Mouse (Mus musculus): ENCODE measurements around the gene Megf6. TPM values are rescaled to one million over a fixed set of nuclear protein-coding genes. Genes with fewer than 3 reads are reported as not detected.

Megf6 gene
- 1.0 TPM in 1 of 2 replicates, not detected in the other for total RNA-seq (2015; ENCODE audit: low replicate concordance)
- total RNA-seq (2017; ENCODE audit: low replicate concordance) = not detected in 2 replicates

DNA sequence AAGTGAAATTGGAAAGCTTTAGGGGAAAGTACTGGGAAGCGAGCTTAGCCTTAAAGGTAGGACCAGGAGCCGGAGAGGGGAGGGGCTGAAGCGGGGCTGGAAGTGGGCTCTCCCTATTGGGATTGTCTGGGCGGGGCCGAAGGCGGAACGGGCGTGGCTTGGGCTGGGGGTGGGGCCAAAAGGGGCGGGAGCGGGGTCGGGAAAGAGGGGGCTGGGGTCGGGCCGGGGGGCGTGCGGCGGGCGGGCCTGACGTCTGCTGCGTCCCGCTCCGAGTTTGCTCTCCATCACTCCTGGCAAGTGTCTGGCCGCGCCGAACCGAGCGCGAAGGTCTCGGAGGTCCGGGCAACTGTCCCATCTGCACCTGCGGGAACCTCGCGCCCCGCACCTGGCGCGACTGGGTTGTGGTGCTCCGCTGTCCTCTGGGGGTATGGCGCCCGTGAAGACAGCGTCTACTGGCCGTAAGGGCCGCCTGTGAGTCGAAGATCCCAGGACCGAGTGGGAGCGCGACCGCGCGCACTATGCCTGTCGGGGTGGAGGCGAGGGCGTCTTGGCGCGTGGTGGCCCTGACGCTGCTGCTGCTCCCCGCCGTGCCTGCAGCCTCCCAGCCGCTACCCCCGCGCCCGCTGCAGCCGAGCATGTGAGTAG, at the start of gene Megf6:
Gene Megf6, plus strand, starts transcription at position 225 of the 645 bp plus-strand sequence.
- ATAC-seq (replicated peaks; ENCODE audit: low FRiP score, poor library complexity, severe bottlenecking) = no peak

DNA sequence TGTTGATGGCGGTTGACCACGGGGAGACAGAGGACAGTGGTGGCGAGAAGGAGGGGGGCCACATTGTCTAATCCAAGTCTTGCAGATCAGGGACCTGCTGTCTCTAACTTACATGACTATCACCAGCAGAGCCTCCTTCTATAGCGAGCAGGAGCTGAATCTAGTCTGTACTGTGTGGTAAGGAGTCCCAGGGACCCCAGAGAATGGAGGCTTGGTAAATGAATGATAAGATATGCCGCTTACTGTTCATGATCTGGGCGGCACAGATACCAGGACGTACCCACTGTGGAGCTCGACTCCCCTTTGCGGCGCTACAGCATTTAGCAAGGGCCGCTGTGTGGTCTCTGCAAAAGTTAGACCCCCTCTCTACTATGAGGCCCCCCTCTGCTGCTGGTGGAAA, 48.7 kb upstream of the Megf6 start:
- ATAC-seq (replicated peaks; ENCODE audit: low FRiP score, poor library complexity, severe bottlenecking) = peak; percentile 63

DNA sequence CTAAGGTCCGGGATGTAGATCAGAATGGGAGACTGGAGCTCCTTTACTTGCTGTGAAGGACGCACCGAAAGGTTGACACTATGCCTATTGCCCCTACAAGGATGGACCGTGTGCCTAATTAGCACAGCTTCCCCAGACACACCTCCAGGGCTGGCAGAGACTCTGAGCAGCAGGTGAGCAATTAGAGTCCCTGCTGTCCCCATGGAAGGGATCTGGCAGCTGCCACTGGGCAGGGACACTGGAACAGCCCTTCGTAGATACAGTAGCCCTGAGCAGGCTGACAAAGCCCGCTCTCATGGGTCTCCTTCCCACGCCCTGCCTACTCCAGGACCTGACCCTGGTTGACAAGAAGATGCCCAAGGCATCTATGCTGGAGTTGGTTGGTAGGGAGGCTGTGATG, 48.2 kb upstream of the Megf6 start:
- no peak for ATAC-seq (replicated peaks; ENCODE audit: low FRiP score, poor library complexity, severe bottlenecking)

DNA sequence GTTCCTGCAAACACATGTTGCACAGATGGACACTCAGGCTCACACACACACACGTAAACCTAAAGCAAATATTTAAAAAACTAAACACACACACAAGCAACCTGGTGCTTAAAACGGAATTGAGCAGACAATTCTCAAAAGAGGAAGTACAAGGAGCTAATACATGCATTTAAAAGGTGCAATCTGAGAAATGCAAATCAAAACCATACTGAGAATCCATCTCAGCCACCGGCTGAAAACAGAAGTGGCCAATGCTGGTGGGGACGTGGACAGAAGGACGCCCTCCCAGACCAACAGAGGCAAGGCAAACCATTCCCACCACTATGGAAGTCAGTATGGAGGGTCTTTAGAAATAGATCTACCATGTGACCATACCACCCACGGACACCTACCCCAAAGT, 47.0 kb upstream of the Megf6 start:
- no peak for ATAC-seq (replicated peaks; ENCODE audit: low FRiP score, poor library complexity, severe bottlenecking)

DNA sequence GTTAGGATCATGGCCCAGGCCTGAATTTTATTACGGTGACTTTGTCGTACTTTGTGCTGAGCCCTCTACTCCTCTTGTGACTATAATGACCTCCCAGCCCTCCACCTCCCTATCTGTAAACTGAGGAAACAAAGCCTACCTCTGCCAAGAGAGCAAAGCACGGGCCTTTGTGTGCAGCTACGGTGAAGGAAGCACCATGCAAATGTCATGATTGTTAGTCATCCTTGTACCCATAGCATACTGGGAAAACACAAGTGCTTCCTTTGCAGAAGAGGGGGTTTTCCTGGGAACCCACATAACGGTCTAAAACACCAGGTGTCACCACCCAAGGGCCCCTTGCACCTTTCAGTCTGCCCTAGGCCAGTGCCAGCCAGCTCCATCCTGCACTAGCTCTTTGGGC, 45.3 kb upstream of the Megf6 start:
- ATAC-seq (replicated peaks; ENCODE audit: low FRiP score, poor library complexity, severe bottlenecking) = no peak

DNA sequence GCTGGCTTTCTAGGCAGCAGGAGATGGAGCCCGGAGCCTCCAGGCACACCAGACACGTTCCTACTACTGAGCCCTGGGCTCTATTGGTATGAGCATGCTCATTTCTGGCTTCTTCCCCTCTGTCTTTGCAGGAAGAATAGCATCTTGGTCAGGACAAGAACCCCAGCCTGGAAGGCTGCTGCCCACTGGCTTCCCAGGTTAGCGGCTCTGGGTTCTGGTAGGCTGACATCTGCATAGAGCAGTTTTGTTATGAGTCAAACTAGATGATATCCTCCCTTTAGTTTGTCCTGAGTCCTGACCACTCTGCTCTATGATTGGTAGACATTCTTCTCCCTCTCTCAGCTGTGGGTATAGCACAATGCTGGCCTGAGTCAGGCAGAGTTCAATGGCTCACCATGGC, 43.3 kb upstream of the Megf6 start:
- no peak for ATAC-seq (replicated peaks; ENCODE audit: low FRiP score, poor library complexity, severe bottlenecking)

DNA sequence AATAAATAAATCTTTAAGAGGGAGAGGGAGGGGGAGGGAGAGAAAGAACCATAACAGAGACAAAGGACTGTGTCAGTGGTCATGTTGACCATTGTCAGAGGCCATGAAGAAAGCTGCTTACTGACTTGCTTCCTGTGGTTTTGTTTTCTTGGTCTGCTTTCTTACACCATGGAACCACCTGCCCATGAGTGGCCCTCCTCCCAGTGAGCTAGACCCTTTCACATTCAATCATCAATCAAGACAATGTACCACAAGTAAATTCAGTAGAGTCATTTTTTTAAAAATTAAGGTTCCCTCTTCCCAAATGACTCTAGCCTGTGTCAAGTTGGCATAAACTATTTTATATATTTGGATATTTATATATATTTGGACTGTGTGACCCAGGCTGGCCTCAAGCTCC, 40.6 kb upstream of the Megf6 start:
- no peak for ATAC-seq (replicated peaks; ENCODE audit: low FRiP score, poor library complexity, severe bottlenecking)

DNA sequence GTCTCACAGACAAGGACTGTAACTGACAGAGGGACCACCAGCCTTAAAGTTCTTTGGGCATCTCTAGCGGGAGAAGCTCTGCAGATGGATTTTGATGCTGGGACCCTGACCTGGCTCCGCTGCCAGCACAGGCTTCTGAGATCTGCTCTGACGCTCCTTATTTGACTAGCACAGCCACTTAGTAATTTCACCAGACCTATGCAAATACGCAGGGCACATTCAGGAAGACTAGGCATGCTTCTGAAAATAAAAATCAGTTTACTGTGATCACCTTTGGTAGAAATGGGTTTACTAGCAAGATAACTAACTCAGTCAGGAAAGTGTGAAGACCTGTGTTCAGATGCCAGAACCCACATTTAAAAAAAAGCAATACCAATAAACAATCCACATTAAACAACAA, 38.6 kb upstream of the Megf6 start:
- ATAC-seq (replicated peaks; ENCODE audit: low FRiP score, poor library complexity, severe bottlenecking) = no peak

DNA sequence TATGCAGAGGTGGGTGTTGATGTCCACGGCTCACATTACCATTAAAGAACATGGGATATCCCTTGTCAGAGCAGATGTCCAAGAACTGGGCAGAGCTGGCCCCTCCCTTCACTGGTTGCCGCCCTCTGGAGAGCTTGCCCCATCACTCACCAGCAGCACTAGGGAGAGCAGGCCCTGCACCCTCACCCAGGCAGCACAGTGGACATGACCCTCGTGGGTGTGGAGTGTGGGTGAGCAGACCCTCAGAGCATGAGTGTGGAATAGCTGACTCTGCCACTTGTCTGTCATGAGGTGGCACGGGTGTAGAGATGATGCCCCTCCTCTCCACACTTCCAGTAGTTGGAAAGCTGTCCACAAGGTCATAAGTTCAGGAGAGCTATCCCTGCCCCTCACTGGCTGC, 35.7 kb upstream of the Megf6 start:
- ATAC-seq (replicated peaks; ENCODE audit: low FRiP score, poor library complexity, severe bottlenecking) = peak; percentile 59; the same call in 1 of the 2 replicates

DNA sequence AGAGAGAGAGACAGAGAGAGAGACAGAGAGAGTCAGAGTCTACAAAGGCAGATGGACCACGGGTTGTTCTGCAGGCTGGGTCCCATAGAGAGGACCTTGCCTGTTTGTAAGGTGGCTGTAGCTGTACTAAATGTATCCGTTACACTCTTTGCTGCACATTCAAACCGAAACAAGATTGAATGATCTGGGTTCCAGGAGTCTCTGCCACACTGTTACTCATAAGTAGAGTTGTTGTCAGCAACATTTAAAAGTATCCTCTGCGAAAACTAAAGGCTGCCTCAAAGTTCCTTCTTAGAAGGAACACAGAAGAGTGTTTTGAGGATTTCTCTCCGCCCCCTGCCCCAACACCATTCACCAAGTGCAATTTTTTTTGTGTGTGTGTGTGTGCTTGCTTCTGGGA, 33.4 kb upstream of the Megf6 start:
- no peak for ATAC-seq (replicated peaks; ENCODE audit: low FRiP score, poor library complexity, severe bottlenecking)

DNA sequence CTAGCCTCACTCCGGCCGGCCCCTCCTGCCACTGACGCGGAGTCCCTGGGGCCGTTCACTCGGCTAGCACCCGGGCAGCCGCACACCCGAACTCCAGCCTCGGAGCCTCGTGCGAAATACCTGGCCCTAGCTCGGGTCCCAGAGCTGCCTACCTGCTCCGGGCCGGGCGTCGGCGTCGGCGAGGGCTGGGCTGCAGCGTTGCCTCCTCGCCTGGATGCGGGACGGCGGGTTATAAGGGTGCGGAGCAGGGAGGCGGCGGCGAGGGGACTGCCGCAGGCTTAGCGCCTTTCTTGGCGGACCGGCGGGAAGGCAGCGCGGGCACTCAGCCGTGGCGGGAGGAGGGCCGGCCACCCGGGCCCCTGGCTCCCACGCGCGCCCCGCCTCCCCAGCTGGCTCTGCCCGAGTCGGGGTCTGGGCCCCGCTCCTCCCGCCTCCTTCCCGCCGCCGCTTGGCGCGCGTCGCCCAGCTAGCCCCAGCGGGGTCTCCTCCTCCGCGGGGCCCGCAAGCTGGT, 30.8 kb upstream of the Megf6 start:
- no peak for ATAC-seq (replicated peaks; ENCODE audit: low FRiP score, poor library complexity, severe bottlenecking)

DNA sequence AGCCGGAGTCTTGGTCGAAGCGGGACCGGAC, 30.5 kb upstream of the Megf6 start, which contains the start of gene Trp73:
Gene Trp73, minus strand, starts transcription at position 27 of the 31 bp plus-strand sequence.
- no peak for ATAC-seq (replicated peaks; ENCODE audit: low FRiP score, poor library complexity, severe bottlenecking)

DNA sequence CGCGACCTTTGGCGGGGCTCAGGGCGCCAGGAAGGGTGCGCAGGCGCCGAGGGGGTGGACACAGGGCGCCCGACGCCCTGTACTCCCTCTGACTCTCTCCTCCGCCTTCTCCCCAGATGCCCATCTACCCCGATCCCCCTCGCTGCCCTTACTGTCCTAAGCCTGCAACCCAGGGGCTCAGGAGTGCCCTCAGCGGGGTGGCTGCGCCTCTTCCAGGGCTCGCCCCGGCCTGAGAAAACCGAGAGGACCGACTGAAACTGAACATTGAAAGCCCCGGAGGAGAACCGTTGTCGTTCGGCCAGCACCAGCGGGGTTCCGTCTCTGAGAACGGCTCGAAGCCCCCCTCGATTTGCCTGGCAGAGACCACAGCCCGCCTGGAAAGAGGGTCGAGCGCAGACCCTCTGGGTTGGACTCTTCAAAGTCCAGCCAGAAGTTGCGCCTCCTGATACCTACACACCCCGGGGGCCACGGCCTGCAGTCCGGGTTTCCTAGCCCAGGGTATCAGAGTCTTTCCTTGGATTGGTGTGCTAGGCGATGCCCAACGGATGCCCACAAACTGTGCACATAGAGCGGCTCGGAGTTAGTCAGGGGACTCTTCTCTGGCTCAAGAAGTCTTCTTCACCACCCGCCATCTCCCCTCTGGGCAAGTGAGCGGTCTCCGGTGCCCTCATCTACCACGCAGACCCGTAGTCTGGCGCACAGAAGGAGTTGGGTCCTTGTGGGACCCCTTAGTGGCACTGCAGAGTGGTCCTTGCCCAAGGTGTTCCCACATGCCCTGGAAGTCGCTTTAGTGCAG, 30.1 kb upstream of the Megf6 start:
- no peak for ATAC-seq (replicated peaks; ENCODE audit: low FRiP score, poor library complexity, severe bottlenecking)

DNA sequence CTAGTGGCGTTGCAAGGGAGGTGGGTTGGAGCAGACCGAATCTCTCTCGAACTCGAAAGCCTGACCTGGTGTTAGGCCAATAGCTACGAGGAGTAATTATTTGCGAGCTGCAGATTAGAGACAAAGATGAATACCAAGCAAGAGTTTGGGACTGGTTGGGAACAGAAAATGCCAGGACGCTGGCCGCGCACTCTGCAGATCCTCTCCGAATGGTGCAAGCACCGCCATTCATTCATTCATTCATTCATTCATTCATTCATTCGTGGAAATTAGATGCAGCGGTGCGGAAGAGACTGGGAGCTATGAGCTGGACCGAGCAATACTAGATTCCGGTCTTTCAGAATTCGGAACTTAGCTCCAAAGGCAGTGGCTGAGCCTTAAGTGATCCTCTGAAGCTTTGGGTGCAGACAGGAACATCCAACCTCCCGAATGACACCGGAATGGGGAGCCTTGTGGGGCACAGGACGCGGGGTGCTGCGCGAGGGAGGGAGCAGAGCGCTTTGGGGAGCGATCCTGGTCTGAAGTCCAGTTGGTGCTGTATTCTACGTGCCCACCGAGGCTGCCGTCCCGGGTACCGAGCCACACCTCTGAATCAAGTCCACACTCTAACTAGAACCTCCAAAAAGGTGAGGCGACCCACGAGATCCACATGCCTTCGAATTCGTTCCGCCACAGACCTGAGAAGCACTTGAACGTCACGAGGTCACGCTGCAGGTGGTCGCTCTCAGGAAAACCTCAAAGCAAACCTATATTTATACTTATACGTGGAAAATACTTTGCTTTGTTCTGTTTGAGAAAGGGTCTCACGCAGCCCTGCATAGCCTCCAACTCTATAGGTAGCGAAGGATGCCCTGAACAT, 29.3 kb upstream of the Megf6 start:
- no peak for ATAC-seq (replicated peaks; ENCODE audit: low FRiP score, poor library complexity, severe bottlenecking)

DNA sequence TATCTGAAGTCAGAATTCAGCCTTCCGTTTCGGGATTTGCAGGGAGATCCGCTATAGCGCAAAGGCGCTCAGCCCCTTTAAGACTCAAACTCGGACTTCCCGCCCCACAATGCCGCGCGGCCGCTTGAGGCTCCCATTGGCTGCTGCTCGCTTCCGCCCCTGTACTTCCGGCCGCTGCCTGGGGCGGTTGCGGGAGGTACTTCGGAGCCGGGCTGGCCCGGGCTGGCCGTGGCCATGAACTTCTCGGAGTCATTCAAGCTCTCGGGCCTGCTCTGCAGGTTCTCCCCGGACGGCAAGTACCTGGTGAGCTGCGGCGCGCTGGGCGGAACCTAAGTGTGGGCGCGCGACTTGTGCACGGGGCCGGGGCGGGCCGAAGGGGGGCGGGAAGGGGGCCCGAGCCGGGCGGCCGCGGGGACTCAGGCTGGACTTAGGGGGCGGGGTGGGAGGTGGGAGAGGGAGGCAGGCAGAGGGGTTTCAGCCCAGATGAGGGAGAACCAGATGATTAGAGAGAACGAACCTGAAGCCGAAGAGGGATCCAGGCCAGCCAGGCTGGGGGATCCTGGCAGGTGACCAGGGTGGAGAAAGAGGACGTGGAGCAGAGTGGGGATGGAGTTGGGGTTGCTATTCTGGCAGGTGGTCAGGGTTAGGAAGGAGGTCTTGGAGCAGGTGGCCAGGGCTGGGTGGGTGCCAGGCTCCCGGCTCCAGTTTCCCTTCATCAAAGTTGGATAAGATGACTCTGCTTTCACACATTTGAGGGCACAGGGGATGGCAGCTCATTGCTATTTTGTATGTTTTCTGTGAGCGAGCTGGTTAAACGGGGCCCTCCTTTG, 28.1 kb upstream of the Megf6 start, which contains the start of gene Wrap73:
Gene Wrap73, plus strand, starts transcription at position 162 of the 830 bp plus-strand sequence.
- ATAC-seq (replicated peaks; ENCODE audit: low FRiP score, poor library complexity, severe bottlenecking) = peak; percentile 97

DNA sequence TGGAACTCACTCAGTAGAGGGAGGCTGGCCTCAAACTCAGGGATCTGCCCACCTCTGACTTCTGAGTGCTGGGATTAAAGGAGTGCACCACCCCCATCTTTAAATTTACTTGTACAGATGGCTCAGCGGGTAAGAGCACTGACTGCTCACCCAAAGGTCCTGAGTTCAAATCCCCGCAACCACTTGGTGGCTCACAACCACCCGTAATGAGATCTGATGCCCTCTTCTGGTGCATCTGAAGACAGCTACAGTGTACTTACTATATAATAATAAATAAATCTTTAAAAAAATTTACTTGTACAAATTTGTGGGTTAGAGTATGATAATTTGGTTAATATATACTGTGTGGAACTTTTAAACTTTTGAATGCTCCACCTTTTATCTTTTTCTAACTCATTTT, 25.8 kb upstream of the Megf6 start:
- no peak for ATAC-seq (replicated peaks; ENCODE audit: low FRiP score, poor library complexity, severe bottlenecking)

DNA sequence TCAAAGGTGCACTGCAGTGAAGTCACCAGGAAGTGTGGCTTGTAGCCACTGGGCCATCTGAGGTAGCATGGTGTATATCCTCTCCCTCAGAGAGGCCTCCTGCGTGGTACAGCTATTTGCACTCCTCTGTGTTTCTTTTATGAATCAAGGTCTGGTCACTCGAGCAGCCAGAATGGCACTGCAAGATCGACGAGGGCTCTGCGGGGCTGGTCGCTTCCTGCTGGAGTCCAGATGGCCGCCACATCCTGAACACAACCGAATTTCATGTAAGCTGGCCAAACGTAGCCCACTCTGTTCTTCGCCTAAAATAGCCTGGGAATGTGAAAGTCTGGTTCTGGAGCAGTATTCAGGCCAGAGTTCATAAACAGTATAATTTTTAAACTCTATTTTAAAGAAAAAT, 24.2 kb upstream of the Megf6 start:
- ATAC-seq (replicated peaks; ENCODE audit: low FRiP score, poor library complexity, severe bottlenecking) = no peak

DNA sequence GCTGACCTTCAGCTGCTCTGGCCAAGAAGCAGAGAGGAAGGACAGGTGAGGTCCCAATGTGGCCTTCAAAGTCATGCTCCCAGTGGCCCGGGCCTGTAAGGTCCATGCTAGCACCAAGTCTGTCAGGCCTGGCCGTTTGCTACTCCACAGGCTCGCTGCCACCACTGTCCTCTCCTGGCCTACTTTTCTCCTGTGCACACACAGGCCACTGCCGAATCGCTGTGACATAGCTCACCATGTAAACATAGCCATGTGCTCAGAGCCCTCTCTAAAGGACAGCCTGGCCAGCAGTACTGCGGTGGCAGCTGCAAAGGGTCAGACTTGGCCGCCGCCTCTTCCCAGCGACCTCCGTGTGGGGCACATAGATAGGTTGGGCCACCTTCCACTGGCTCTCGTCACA, 16.4 kb upstream of the Megf6 start:
- no peak for ATAC-seq (replicated peaks; ENCODE audit: low FRiP score, poor library complexity, severe bottlenecking)

DNA sequence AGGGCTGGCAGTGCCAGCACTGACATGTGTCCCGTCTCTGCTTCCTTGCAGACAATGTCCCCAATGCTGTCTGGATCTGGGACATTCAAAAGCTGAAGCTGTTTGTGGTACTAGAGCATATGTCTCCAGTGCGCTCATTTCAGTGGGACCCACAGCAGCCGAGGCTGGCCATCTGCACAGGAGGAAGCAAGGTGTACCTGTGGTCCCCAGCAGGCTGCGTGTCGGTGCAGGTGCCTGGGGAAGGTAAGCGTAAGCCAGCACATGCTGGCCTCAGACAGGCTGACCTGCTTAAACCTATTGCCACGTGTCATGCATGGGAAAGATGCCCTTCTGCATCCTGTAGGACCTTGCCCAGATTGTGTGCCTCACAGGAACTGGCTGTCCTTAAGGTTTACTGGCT, 14.5 kb upstream of the Megf6 start:
- no peak for ATAC-seq (replicated peaks; ENCODE audit: low FRiP score, poor library complexity, severe bottlenecking)
